Mouse (Mus musculus) embryonic facial prominence, embryonic 15.5 days (tissue): ENCODE results near the gene Slc2a10. TPM values are rescaled to one million over a fixed set of nuclear protein-coding genes. Genes with fewer than 3 reads are reported as not detected.
A peak's percentile ranks its signal among the peaks of the same experiment; 100 is the strongest.

Source experiments
- ATAC-seq: fragments of 200-750 bp; cut with Nextera tagmentation; 2 replicates; pipeline ENCODE4 v1.8.0; 2017; ENCODE audit warnings: low read depth, moderate TSS enrichment; ENCODE audit not compliant: insufficient number of reproducible peaks, low FRiP score, low TSS enrichment
- H3K27ac ChIP-seq: fragments of 300-500 bp; sonication (generic); replicated peaks from 2 replicates; pipeline ENCODE4 v1.5.1; 2015; ENCODE audit warnings: mild to moderate bottlenecking, inconsistent platforms
- H3K27me3 ChIP-seq: fragments of 300-500 bp; sonication (generic); 2 replicates; pipeline ENCODE4 v1.6.1; 2015; ENCODE audit warnings: inconsistent platforms
- H3K36me3 ChIP-seq: fragments of 300-500 bp; sonication (generic); 2 replicates; pipeline ENCODE4 v1.6.1; 2015; ENCODE audit warnings: mild to moderate bottlenecking, inconsistent platforms
- H3K4me1 ChIP-seq: fragments of 300-500 bp; sonication (generic); 2 replicates; pipeline ENCODE4 v1.6.1; 2015; ENCODE audit warnings: inconsistent platforms
- H3K4me2 ChIP-seq: fragments of 300-500 bp; sonication (generic); replicated peaks from 2 replicates; pipeline ENCODE4 v1.6.1; 2015; ENCODE audit warnings: mild to moderate bottlenecking, inconsistent platforms
- H3K4me3 ChIP-seq: fragments of 300-500 bp; sonication (generic); replicated peaks from 2 replicates; pipeline ENCODE4 v1.5.1; 2015; ENCODE audit warnings: mild to moderate bottlenecking, inconsistent platforms
- H3K9ac ChIP-seq: fragments of 300-500 bp; sonication (generic); 2 replicates; pipeline ENCODE4 v1.6.1; 2015; ENCODE audit warnings: inconsistent platforms
- H3K9me3 ChIP-seq: fragments of 300-500 bp; sonication (generic); replicated peaks from 2 replicates; pipeline ENCODE4 v1.6.1; 2016; ENCODE audit warnings: inconsistent platforms
- WGBS: fragments of 180-500 bp; shearing (Covaris S2); methylation state at CpG from one replicate; pipeline ENCODE4 v1.1.7; 2015; 5-methylcytosine and 5-hydroxymethylcytosine counted together
- polyA plus RNA-seq: library from polyadenylated mRNA; unstranded; fragments of >200 nt; fragmentation: Nextera tagmentation; extraction: Ambion mirVana; gene quantifications from 2 replicates; pipeline ENCODE4 v1.2.1, GENCODE M21; 2015

The Slc2a10 gene
- polyA plus RNA-seq, 1 experiment from 2014 or later = 15.6 TPM

GRCm38 (mm10) chr2:165484152-165484551 lies 19.4 kb upstream of the Slc2a10 start:
- no peak overlapping the region for H3K4me2 ChIP-seq
- ATAC-seq = no peak
- H3K9ac ChIP-seq = no peak overlapping the region
- H3K36me3 ChIP-seq = peaks cover 12% of the 10 kb centered on the region
- H3K4me1 ChIP-seq = peaks cover 12% of the 10 kb centered on the region
- 41% methylated on average over 6 of the region's 6 CpGs for WGBS
- H3K4me3 ChIP-seq = no peak overlapping the region
- H3K9me3 ChIP-seq = no peaks in the 10 kb centered on the region
- no peak overlapping the region for H3K27ac ChIP-seq
- no peaks in the 10 kb centered on the region for H3K27me3 ChIP-seq

- H3K9ac ChIP-seq = no peak overlapping the region
- H3K4me2 ChIP-seq = no peak overlapping the region
- no peaks in the 10 kb centered on the region for H3K27me3 ChIP-seq
- H3K36me3 ChIP-seq = peaks cover 29% of the 10 kb centered on the region
- ATAC-seq = no peak
- H3K9me3 ChIP-seq = no peaks in the 10 kb centered on the region
- peaks cover 12% of the 10 kb centered on the region for H3K4me1 ChIP-seq
- H3K27ac ChIP-seq = no peak overlapping the region
- WGBS = 40% methylated on average over 3 of the region's 3 CpGs
- H3K4me3 ChIP-seq = no peak overlapping the region
These were observed 17.8 kb upstream of the Slc2a10 start for GRCm38 (mm10) chr2:165485826-165486225.

DNA sequence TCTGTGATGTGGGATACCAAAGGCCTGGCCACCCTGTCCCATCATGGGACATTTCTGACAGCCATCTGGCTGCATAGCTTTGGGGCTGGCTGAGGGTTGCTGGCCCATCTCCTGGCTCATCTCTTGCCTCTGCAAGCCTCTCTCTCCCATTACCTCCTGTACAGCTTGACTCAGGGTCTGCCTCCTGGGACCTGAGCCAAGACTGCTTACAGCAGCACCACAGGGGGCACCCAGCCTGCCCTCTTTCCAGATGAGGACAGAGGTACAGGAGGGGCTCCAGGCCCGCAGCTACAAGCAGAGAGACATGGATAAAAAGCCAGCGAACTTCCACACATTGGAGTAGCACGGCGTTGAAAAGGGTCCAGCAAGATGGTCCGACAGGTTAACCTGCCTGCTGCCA lies 17.2 kb upstream of the Slc2a10 start:
- H3K4me3 ChIP-seq = no peak overlapping the region
- H3K9ac ChIP-seq = no peak overlapping the region
- H3K4me2 ChIP-seq = no peak overlapping the region
- H3K36me3 ChIP-seq = peaks cover 29% of the 10 kb centered on the region
- peaks cover 12% of the 10 kb centered on the region for H3K4me1 ChIP-seq
- H3K27ac ChIP-seq = no peak overlapping the region
- no peak for ATAC-seq
- H3K9me3 ChIP-seq = no peaks in the 10 kb centered on the region
- no peaks in the 10 kb centered on the region for H3K27me3 ChIP-seq
- WGBS = 70% methylated on average over 5 of the region's 5 CpGs

DNA sequence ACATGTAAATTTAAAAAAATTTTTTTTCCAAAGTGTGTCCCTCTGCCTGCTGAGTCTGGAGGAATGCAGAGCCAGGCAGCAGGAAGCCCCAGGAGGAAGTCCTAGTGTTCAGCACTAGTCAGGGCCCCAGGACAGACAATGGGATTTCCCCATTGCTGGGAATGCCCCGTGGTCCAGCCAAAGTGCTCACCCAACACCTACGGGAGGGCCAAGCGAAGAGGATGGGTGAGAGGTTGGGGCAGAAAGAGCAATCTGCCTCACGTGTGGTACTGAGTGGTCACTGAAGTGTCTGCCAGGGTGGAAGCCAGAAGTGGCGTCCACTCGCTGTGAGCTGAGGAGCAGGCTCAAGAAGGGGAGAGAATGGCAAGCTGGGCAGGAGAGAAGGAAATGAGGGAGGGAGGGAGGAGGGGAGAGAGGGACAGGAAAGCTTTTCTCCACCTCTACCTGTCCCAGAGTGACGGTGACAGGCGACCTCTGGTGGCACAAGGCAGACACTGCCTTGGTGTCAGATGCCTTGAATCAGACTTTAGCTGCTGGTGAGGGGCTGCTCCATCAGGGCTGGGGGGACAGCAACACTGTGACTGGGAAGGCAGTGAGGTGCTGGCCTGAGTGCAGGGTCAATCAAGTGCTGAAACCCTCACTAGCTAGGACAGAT lies 16.6 kb upstream of the Slc2a10 start:
- no peaks in the 10 kb centered on the region for H3K9me3 ChIP-seq
- 28% methylated on average over 8 of the region's 8 CpGs for WGBS
- H3K36me3 ChIP-seq = peaks cover 29% of the 10 kb centered on the region
- H3K9ac ChIP-seq = no peak overlapping the region
- no peak overlapping the region for H3K4me3 ChIP-seq
- H3K27me3 ChIP-seq = no peaks in the 10 kb centered on the region
- peaks cover 14% of the 10 kb centered on the region for H3K4me1 ChIP-seq
- H3K4me2 ChIP-seq = no peak overlapping the region
- H3K27ac ChIP-seq = no peak overlapping the region
- ATAC-seq = no peak

DNA sequence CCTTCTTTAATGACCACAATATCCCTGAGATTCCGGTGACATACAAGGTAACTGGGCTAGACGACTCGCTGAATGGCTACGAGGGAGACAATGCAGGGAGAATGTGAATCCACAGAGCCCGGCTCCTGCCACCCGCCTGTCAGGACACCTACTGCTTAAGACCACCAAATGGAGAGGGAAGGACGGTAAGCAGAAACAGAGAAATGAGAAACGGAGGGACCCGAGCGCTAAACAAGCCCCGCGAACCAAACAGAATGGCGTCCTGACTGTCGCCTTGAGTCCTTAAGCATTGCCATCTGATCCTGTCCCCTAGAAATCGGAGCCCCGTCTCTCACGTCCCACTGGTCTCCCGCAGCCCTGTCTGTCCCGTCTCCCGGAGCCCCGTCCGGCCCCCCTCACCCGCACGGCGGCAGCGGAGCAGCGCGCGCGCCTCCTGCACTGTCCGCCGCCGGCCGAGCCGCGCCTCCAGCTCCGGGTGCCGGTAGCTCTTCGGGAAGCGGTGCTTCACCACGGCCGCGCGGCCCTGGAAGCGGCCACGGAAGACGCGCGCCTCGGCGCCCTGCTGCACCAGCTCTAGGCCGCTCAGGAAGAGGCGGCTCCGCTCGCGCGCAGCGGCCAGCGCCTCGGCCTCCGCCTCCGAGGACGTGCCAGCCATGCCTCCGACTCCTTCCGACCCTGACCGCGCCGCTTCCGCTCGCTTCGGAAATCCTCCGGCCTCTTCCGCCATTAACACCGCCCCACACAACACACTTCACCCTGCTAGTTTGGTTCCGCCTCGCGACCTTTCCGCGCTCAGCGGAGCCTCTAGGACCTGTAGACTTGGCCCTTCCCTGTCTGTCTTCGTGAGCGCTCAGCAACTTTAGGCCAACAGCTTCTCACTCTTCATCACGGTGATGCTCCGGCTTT lies 10.7 kb upstream of the Slc2a10 start, which contains the start of gene Trp53rka:
Trp53rka (minus strand) TSS at position 677 of the 906 bp plus-strand sequence.
- ATAC-seq = peak; percentile 88
- peaks cover 15% of the 10 kb centered on the region for H3K4me1 ChIP-seq
- H3K27ac ChIP-seq = peak within 1 kb of the TSS; percentile 86
- peak within 1 kb of the TSS; percentile 73 for H3K4me3 ChIP-seq
- peaks cover 29% of the 10 kb centered on the region for H3K36me3 ChIP-seq
- WGBS = under 1% methylated on average over 84 of the region's 84 CpGs
- H3K27me3 ChIP-seq = no peaks in the 10 kb centered on the region
- H3K4me2 ChIP-seq = peak within 1 kb of the TSS; percentile 80
- no peaks in the 10 kb centered on the region for H3K9me3 ChIP-seq
- H3K9ac ChIP-seq = peak within 1 kb of the TSS; percentile 74

GRCm38 (mm10) chr2:165493587-165494210 lies 9.9 kb upstream of the Slc2a10 start:
- Histone ChIP-seq H3K9ac (peak overlapping the region; percentile 74), H3K4me2 (peak overlapping the region; percentile 80), H3K36me3 (peaks cover 22% of the 10 kb centered on the region), H3K27ac (no peak overlapping the region; the same call in 1 of the 2 replicates), H3K27me3 (no peaks in the 10 kb centered on the region), H3K9me3 (no peaks in the 10 kb centered on the region), H3K4me1 (peaks cover 15% of the 10 kb centered on the region), H3K4me3 (peak overlapping the region; percentile 73)
- no peak for ATAC-seq
- 20% methylated on average over 17 of the region's 17 CpGs for WGBS

GRCm38 (mm10) chr2:165494495-165494894 lies 9.1 kb upstream of the Slc2a10 start:
- 60% methylated on average over 2 of the region's 2 CpGs for WGBS
- H3K9me3 ChIP-seq = no peaks in the 10 kb centered on the region
- no peak overlapping the region for H3K27ac ChIP-seq
- peaks cover 14% of the 10 kb centered on the region for H3K36me3 ChIP-seq
- H3K9ac ChIP-seq = no peak overlapping the region
- peaks cover 20% of the 10 kb centered on the region for H3K4me1 ChIP-seq
- H3K27me3 ChIP-seq = no peaks in the 10 kb centered on the region
- ATAC-seq = no peak
- H3K4me3 ChIP-seq = no peak overlapping the region
- no peak overlapping the region for H3K4me2 ChIP-seq

DNA sequence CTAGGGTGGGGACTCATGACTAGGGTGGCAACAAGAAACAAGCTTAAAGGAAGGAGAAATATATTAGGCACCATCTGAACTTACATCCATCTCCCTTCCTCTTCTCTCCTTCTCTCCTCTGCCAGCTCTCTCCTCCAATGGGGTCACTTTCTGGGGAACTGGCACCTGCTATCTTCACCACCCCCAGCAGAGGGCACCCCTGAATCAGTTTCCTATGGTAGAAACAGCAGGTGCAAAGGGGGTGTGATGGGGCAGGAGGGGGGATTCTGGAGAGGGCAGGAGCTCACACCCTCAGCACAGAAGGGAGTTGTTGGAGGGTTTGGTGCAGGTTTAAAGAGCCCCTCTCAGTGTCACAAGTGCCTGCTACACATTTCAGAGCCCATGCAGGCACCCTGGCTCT lies 7.3 kb upstream of the Slc2a10 start:
- no peaks in the 10 kb centered on the region for H3K36me3 ChIP-seq
- no peak overlapping the region for H3K27ac ChIP-seq
- H3K4me2 ChIP-seq = no peak overlapping the region
- no peaks in the 10 kb centered on the region for H3K27me3 ChIP-seq
- ATAC-seq = no peak
- H3K4me3 ChIP-seq = no peak overlapping the region
- H3K9me3 ChIP-seq = no peaks in the 10 kb centered on the region
- no peak overlapping the region for H3K9ac ChIP-seq
- H3K4me1 ChIP-seq = peaks cover 20% of the 10 kb centered on the region

DNA sequence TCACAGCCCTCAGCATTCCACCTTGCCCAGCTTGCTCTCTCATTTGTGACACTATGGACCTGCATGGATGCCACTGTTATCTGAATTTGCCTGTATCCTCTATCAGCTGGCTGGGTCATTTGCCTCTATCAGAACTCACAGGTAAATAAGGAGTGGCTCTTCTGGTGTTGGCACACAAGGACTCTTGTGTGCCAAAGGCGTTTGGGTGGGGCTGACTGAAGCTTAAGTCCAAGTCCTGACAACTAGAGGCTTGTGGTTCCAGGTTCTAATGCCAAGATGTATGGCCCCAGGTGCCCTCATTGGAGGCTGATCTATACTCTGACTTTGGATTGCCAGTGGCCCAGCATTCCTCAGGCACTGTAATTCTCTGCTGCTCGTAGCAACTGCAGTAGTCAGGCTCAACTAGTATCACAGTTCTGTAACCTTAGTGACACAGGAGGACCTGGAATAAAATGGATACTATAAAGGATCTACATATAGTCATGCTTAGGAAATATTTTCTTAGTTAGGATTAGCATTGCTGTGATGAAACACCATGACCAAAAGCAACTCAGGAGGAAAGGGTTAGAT lies 5.8 kb upstream of the Slc2a10 start:
- Histone ChIP-seq H3K36me3 (no peaks in the 10 kb centered on the region), H3K4me2 (no peak overlapping the region), H3K27me3 (no peaks in the 10 kb centered on the region), H3K9me3 (no peaks in the 10 kb centered on the region), H3K27ac (no peak overlapping the region), H3K9ac (no peak overlapping the region), H3K4me1 (peaks cover 16% of the 10 kb centered on the region), H3K4me3 (no peak overlapping the region)
- no peak for ATAC-seq
- WGBS = 58% methylated on average over 2 of the region's 2 CpGs

- Histone ChIP-seq H3K27ac (no peak overlapping the region; the same call in 1 of the 2 replicates), H3K36me3 (no peaks in the 10 kb centered on the region), H3K9me3 (no peaks in the 10 kb centered on the region), H3K4me3 (no peak overlapping the region), H3K4me1 (peaks cover 21% of the 10 kb centered on the region), H3K27me3 (no peaks in the 10 kb centered on the region), H3K4me2 (no peak overlapping the region), H3K9ac (no peak overlapping the region)
- 34% methylated on average over 6 of the region's 6 CpGs for WGBS
- ATAC-seq = no peak
These were observed 4.8 kb upstream of the Slc2a10 start for GRCm38 (mm10) chr2:165498816-165499215.

GRCm38 (mm10) chr2:165509686-165510085 lies 6.1 kb downstream of the Slc2a10 start:
- Histone ChIP-seq H3K9me3 (no peaks in the 10 kb centered on the region), H3K36me3 (peaks cover 4% of the 10 kb centered on the region; the same call in 1 of the 2 replicates), H3K4me3 (no peak overlapping the region), H3K9ac (no peak overlapping the region), H3K4me2 (no peak overlapping the region), H3K27me3 (no peaks in the 10 kb centered on the region), H3K27ac (no peak overlapping the region), H3K4me1 (peaks cover 32% of the 10 kb centered on the region)
- ATAC-seq = no peak
- WGBS = 58% methylated on average over 9 of the region's 9 CpGs
